Mouse (Mus musculus) heart, embryonic 12.5 days (tissue): ENCODE measurements around the gene Adcy5. TPM values are rescaled to one million over a fixed set of nuclear protein-coding genes. Genes with fewer than 3 reads are reported as not detected.

ENCODE experiments used
- ATAC-seq: fragments of 200-750 bp; cut with Nextera tagmentation; 2 replicates; pipeline ENCODE4 v1.8.0; 2017; ENCODE audit warnings: moderate TSS enrichment, moderate library complexity; ENCODE audit not compliant: insufficient number of reproducible peaks, low FRiP score
- H3K27ac ChIP-seq: fragments of 300-500 bp; sonication (generic); 2 replicates; pipeline ENCODE4 v1.5.1; 2016; ENCODE audit warnings: mild to moderate bottlenecking, moderate library complexity; ENCODE audit not compliant: poor library complexity, severe bottlenecking
- H3K27me3 ChIP-seq: fragments of 300-500 bp; sonication (generic); replicated peaks from 2 replicates; pipeline ENCODE4 v1.6.1; 2016; ENCODE audit warnings: mild to moderate bottlenecking, moderate library complexity
- H3K36me3 ChIP-seq: fragments of 300-500 bp; sonication (generic); 2 replicates; pipeline ENCODE4 v1.6.1; 2016; ENCODE audit warnings: mild to moderate bottlenecking, moderate library complexity
- H3K4me1 ChIP-seq: fragments of 300-500 bp; sonication (generic); replicated peaks from 2 replicates; pipeline ENCODE4 v1.6.1; 2016; ENCODE audit warnings: mild to moderate bottlenecking
- H3K4me2 ChIP-seq: fragments of 300-500 bp; sonication (generic); 2 replicates; pipeline ENCODE4 v1.6.1; 2016; ENCODE audit warnings: mild to moderate bottlenecking, moderate library complexity
- H3K4me3 ChIP-seq: fragments of 300-500 bp; sonication (generic); 2 replicates; pipeline ENCODE4 v1.5.1; 2016; ENCODE audit warnings: mild to moderate bottlenecking
- H3K9ac ChIP-seq: fragments of 300-500 bp; sonication (generic); 2 replicates; pipeline ENCODE4 v1.6.1; 2016; ENCODE audit warnings: mild to moderate bottlenecking, moderate library complexity
- H3K9me3 ChIP-seq: fragments of 300-500 bp; sonication (generic); replicated peaks from 2 replicates; pipeline ENCODE4 v1.6.1; 2016; ENCODE audit warnings: mild to moderate bottlenecking, moderate library complexity
- WGBS: fragments of 180-500 bp; shearing (Covaris S2); methylation state at CpG from one replicate; pipeline ENCODE4 v1.1.7; 2016; 5-methylcytosine and 5-hydroxymethylcytosine counted together
- polyA plus RNA-seq: library from polyadenylated mRNA; unstranded; fragments of >200 nt; fragmentation: Nextera tagmentation; extraction: Ambion mirVana; gene quantifications from 2 replicates; pipeline ENCODE4 v1.2.1, GENCODE M21; 2016

Gene Adcy5
- polyA plus RNA-seq, 1 experiment from 2014 or later = 8.3 TPM

DNA sequence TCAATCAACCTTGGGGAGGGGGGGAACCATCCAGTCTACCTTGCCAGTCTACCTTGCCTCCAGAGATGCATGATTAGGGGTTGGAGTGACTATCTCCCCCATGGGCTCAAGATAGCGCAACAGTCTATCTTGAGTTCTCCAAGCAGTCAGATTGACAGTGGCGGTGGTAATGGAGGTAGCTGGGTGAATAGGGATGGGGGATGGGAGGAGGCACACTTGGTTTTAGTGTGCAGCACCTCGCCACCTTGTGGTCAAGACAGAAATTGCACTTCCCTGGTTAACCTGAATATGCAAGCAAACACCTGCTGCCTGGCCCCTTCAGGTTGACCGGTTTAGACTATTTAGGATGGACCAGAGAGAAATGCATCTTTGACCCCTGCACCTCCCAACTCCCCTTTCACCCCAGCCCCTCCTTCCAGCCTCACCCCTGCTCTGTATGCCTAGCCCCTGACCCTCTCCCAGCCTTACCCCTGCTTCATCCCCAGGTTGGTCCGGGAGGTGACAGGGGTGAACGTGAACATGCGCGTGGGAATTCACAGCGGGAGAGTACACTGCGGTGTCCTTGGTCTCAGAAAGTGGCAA lies 115.8 kb downstream of the Adcy5 start:
- H3K9me3 ChIP-seq = no peaks in the 10 kb centered on the region
- no peak for ATAC-seq
- H3K36me3 ChIP-seq = no peaks in the 10 kb centered on the region
- H3K4me2 ChIP-seq = no peak overlapping the region
- H3K4me1 ChIP-seq = peaks cover 8% of the 10 kb centered on the region
- peaks cover 27% of the 10 kb centered on the region for H3K27me3 ChIP-seq
- no peak overlapping the region for H3K9ac ChIP-seq
- 37% methylated on average over 10 of the region's 10 CpGs for WGBS
- H3K27ac ChIP-seq = no peak overlapping the region
- H3K4me3 ChIP-seq = no peak overlapping the region

DNA sequence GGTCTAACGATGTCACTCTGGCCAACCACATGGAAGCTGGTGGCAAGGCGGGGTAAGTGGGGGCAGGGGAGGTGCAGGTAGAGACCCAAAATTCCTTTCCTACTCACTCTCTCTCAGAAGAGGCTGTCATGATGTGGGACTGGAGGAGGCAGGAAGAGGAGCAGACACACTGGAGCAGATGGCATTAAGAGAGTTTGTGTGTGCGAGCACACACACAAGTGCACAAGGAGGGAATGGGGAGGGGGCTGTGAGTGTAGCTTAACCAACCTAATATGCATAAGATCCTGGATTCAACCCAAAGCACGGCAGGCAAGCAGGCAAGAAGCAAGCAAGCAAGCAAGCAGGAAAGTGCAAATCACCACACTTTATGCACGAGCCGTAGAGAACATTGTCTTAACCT lies 116.3 kb downstream of the Adcy5 start:
- no peak overlapping the region for H3K9ac ChIP-seq
- H3K4me2 ChIP-seq = no peak overlapping the region
- no peak for ATAC-seq
- 76% methylated on average over 6 of the region's 6 CpGs for WGBS
- no peak overlapping the region for H3K4me3 ChIP-seq
- peaks cover 8% of the 10 kb centered on the region for H3K4me1 ChIP-seq
- peaks cover 27% of the 10 kb centered on the region for H3K27me3 ChIP-seq
- H3K36me3 ChIP-seq = no peaks in the 10 kb centered on the region
- H3K27ac ChIP-seq = no peak overlapping the region
- no peaks in the 10 kb centered on the region for H3K9me3 ChIP-seq

DNA sequence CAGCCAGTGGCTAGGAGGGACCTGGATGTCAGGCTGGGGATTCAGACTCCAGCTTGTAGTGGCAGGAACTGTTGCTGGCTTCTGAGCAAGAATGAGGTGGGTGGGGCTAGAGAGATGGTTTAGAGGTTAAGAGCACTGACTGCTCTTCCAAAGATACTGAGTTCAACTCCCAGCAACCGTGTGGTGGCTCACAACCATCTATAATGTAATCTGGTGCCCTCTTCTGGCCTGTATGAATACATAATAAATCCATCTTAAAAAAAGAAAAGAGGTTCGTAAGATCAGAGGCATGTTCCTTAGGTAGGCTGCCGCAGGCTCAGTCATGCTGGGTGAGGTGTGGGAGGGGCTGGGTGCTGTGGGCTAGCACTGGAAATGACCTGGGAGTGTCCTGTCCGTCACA lies 116.9 kb downstream of the Adcy5 start:
- no peak overlapping the region for H3K27ac ChIP-seq
- H3K4me3 ChIP-seq = no peak overlapping the region
- ATAC-seq = no peak
- no peak overlapping the region for H3K9ac ChIP-seq
- H3K27me3 ChIP-seq = peaks cover 29% of the 10 kb centered on the region
- peaks cover 8% of the 10 kb centered on the region for H3K4me1 ChIP-seq
- no peaks in the 10 kb centered on the region for H3K36me3 ChIP-seq
- WGBS = 52% methylated on average over 4 of the region's 4 CpGs
- H3K9me3 ChIP-seq = no peaks in the 10 kb centered on the region
- no peak overlapping the region for H3K4me2 ChIP-seq

DNA sequence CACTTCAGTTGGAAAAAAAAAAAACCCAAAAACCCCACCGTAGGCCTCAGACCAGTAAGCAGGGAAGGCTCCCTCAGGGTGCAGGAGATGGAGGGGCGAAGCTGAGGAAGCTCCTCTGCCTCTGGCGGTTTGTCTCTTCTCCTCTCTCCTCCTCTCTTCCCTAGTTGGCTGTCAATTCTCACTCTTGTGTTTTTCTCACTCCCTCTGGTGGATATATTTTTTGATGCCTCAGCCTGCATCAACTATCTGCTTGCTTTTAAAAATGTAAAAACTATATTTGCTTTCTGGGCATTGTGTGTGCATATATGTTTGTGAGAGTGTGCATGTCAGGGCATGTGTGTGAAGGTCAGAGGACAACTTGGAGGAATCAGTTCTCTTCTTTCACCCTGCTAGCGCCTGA lies 117.7 kb downstream of the Adcy5 start:
- Histone ChIP-seq H3K9me3 (no peaks in the 10 kb centered on the region), H3K36me3 (peaks cover 6% of the 10 kb centered on the region; the same call in 1 of the 2 replicates)
- WGBS = 60% methylated on average over 4 of the region's 4 CpGs

DNA sequence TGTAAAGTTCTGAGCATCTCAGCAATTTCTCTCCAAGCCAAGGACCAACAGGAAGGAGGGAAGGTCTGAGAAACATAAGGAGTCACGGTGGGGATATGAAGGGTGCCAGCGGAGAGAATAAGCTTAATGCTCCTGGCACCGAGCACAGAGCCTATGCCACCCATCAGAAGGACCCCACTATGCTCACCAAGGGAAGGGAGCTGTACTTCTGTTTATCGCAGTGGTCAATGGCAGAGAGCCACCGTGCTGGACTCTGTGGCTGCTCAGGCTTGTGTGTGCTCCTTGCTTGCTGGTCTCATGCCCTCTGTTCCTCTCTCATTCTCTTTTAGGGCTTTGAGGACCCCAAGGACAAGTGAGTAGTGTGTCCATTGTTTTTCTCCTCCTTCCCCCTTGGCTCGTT lies 123.5 kb downstream of the Adcy5 start:
- H3K36me3 ChIP-seq = peaks cover 29% of the 10 kb centered on the region
- H3K27me3 ChIP-seq = peaks cover 28% of the 10 kb centered on the region

More for the DNA sequence above, 117.7 kb downstream of the Adcy5 start:
- Histone ChIP-seq H3K27ac (no peak overlapping the region), H3K9ac (no peak overlapping the region), H3K4me3 (no peak overlapping the region), H3K4me2 (no peak overlapping the region), H3K27me3 (peaks cover 37% of the 10 kb centered on the region), H3K4me1 (peaks cover 8% of the 10 kb centered on the region)
- ATAC-seq = no peak

DNA sequence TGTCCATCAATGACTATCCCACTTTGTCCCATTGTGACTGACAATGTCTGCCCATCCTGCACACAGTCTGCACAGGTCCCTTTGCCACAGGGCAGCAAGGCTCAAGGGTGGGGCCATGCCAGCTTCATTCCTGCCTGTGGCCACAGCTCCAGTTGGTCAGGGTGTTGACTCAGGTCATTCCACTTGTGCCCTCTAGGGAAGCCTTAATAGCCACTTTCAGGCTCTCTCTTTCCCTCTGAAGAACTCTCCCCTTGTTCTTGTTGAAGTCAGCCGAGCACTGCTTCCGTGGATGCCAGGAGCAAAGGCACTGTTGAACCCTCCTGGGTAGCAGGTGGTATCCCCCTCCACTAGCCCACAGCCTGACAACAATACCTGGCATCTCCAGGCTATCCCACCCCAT lies 127.8 kb downstream of the Adcy5 start:
- no peak overlapping the region for H3K27ac ChIP-seq
- H3K4me1 ChIP-seq = no peaks in the 10 kb centered on the region
- H3K9ac ChIP-seq = no peak overlapping the region
- peaks cover 48% of the 10 kb centered on the region for H3K36me3 ChIP-seq
- no peaks in the 10 kb centered on the region; the same call in 1 of the 2 replicates for H3K27me3 ChIP-seq
- no peak overlapping the region for H3K4me3 ChIP-seq
- no peaks in the 10 kb centered on the region for H3K9me3 ChIP-seq
- no peak for ATAC-seq
- H3K4me2 ChIP-seq = no peak overlapping the region
- WGBS = 76% methylated on average over 2 of the region's 2 CpGs

More for the DNA sequence above, 123.5 kb downstream of the Adcy5 start:
- no peak for ATAC-seq
- Histone ChIP-seq H3K27ac (no peak overlapping the region), H3K9ac (no peak overlapping the region), H3K9me3 (no peaks in the 10 kb centered on the region), H3K4me1 (no peaks in the 10 kb centered on the region), H3K4me3 (no peak overlapping the region), H3K4me2 (no peak overlapping the region)
- WGBS = 83% methylated on average over 6 of the region's 6 CpGs

DNA sequence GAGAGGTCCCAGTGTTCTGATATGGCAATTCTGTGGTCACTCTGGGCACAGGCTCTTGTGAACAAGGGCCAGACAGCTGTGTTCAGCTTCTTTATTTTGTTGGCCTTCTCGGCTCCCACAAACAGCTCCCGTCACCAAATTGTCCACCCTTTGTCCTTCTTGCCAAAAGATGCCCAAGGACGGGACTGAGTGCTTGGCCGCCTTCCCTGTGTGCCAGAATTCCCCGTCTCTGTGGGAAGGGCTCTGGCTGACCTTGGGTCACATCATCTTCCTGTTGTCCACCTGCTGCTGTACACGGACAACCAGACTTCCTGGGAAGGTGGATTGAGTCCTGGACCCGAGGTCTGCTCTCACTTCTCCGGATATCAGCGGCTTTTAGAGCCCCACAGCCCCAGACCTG lies 131.1 kb downstream of the Adcy5 start:
- Histone ChIP-seq H3K4me2 (no peak overlapping the region), H3K9me3 (no peaks in the 10 kb centered on the region)
- WGBS = 73% methylated on average over 9 of the region's 9 CpGs

DNA sequence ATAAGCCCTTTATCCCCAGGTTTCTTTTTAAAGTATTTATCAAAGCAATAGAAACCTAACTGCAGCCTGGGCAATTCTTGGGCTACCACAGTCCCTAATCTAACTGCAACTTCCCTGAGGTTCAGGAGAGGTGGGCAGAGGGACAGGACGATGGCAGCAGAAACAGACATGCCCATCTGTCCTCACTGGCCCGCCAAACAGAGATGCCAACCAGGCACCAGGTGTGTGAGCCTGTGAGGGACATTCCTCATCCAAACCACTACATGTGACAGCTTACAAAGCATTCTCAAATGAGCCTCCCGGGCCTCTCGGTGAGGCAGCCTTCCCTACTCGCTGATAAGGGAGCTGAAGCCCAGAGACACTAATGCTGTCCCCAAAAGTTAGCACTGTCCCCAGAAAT lies 132.6 kb downstream of the Adcy5 start:
- WGBS = 78% methylated on average over 5 of the region's 5 CpGs
- H3K36me3 ChIP-seq = peaks cover 45% of the 10 kb centered on the region

More for the DNA sequence above, 131.1 kb downstream of the Adcy5 start:
- Histone ChIP-seq H3K4me1 (no peaks in the 10 kb centered on the region), H3K36me3 (peaks cover 44% of the 10 kb centered on the region), H3K9ac (no peak overlapping the region), H3K27me3 (no peaks in the 10 kb centered on the region), H3K4me3 (no peak overlapping the region), H3K27ac (no peak overlapping the region)
- ATAC-seq = no peak

DNA sequence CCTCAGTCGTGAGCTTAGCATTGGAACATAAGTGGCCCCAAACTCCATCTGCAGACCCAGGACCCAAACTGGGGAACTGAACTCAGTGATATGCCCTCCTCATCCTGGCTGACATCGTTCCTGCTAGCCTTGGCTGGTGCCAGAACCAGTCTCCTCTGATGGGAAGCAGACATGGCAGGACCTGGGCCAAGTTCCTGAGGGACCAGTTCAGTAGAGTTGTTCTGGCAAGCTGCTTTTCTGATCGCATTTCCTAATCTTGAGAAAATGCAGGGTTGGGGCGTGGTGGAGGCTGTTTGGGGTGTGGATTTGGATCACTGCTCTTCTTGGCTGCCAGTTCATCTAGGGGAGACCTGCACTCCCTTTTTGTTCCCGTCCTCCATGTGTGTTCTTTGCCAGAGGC lies 143.1 kb downstream of the Adcy5 start:
- Histone ChIP-seq H3K27ac (no peak overlapping the region), H3K9ac (no peak overlapping the region), H3K4me3 (no peak overlapping the region), H3K27me3 (no peaks in the 10 kb centered on the region), H3K4me1 (no peaks in the 10 kb centered on the region), H3K36me3 (peaks cover 55% of the 10 kb centered on the region), H3K9me3 (no peaks in the 10 kb centered on the region), H3K4me2 (no peak overlapping the region)
- 68% methylated on average over 5 of the region's 5 CpGs for WGBS
- ATAC-seq = no peak

More for the DNA sequence above, 132.6 kb downstream of the Adcy5 start:
- Histone ChIP-seq H3K27ac (no peak overlapping the region), H3K9me3 (no peaks in the 10 kb centered on the region), H3K9ac (no peak overlapping the region), H3K4me1 (no peaks in the 10 kb centered on the region), H3K4me3 (no peak overlapping the region), H3K4me2 (no peak overlapping the region), H3K27me3 (no peaks in the 10 kb centered on the region)
- no peak for ATAC-seq

DNA sequence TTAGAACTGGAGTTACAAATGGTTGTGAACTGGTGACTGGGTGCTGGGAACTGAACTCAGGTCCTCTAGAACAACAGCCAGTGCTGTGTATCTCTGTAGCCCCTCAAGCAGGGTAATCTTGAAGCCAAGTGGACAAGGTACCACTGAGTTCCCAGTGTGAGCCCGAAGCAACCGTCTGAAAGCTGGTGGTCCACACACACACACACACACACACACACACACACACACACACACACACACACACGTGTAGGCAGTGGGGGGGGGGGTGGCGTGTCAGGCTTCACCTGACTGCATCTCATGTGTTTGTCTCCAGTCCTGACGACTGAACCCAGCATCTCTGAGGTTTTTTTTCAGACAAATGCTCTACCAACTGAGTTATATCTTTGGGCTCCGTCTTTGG lies 145.5 kb downstream of the Adcy5 start:
- no peaks in the 10 kb centered on the region for H3K9me3 ChIP-seq
- no peak overlapping the region for H3K4me2 ChIP-seq
- peaks cover 56% of the 10 kb centered on the region for H3K36me3 ChIP-seq
- no peak for ATAC-seq
- no peaks in the 10 kb centered on the region for H3K4me1 ChIP-seq
- H3K9ac ChIP-seq = no peak overlapping the region
- H3K27me3 ChIP-seq = no peaks in the 10 kb centered on the region
- WGBS = 94% methylated on average over 6 of the region's 6 CpGs
- H3K27ac ChIP-seq = no peak overlapping the region
- no peak overlapping the region for H3K4me3 ChIP-seq

DNA sequence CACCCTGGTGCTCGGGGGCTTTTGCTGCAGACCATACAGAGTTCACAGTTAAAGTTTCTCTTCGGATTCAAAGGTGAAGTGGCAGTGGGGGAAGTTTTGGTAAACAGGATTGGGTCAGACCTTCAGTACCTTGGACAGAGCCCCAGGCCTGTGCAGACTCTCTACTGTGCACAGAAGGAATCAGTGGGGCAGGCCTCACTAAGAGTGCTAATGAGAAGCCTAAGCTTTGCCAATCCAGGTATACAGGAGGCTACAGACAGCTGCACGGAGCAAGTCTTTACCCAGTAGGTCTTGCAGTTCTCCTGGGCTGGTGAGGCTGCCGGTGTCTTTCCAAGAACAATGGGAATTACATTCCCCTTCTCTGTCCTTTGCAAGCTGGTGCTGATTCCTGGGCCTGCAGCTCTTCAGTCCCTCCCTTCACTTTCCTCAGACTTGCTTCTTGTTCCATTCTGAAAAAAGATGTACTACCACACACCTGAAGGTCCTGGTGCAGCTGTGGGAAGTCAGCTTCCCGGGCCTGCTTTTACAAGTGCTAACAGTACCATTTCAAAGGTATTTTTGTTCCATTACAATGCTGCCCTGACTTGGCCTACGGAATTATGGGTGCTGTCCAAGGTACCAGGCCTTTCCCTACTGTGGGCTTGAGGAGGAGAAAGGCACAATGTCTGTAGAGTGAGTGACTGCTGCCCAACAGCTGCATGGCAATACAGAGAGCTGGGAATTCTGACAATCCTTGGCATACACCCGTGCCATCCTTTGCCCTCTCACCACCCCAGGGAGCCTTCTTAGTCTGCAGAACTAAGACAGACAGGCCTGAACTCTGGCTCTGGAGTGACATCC lies 148.0 kb downstream of the Adcy5 start:
- Histone ChIP-seq H3K9ac (no peak overlapping the region), H3K27ac (no peak overlapping the region), H3K36me3 (peaks cover 60% of the 10 kb centered on the region), H3K4me1 (no peaks in the 10 kb centered on the region), H3K4me2 (no peak overlapping the region), H3K4me3 (no peak overlapping the region), H3K27me3 (no peaks in the 10 kb centered on the region), H3K9me3 (no peaks in the 10 kb centered on the region)
- 43% methylated on average over 7 of the region's 7 CpGs for WGBS
- no peak for ATAC-seq
